Mouse (Mus musculus) cerebellum, adult (tissue): ENCODE data around the gene Traf3ip1.
"Not testable (repeated sequence)": the region's sequence is repeated elsewhere in the genome, so short reads cannot be mapped to it uniquely, and the experiment has no call there.

Experiments used
- ATAC-seq: cut with Nextera tagmentation; 2 replicates; pipeline ENCODE4 v1.9.2; 2017; ENCODE audit warnings: mild to moderate bottlenecking, moderate library complexity, mixed read lengths; ENCODE audit not compliant: insufficient number of reproducible peaks, low FRiP score, low TSS enrichment

Gene Traf3ip1

GRCm38 (mm10) chr1:91464436-91464835 is 30.0 kb upstream of the Traf3ip1 start:
- no peak for ATAC-seq

- ATAC-seq, result no peak
Observed at GRCm38 (mm10) chr1:91465244-91465643, 29.2 kb upstream of the Traf3ip1 start.

GRCm38 (mm10) chr1:91466186-91466585 is 28.3 kb upstream of the Traf3ip1 start:
- no peak for ATAC-seq

GRCm38 (mm10) chr1:91469888-91470419 is 24.5 kb upstream of the Traf3ip1 start:
- no peak for ATAC-seq

GRCm38 (mm10) chr1:91478145-91478544 is 16.3 kb upstream of the Traf3ip1 start:
- not testable (repeated sequence) for ATAC-seq

- no peak for ATAC-seq
Observed at GRCm38 (mm10) chr1:91478958-91479357, 15.5 kb upstream of the Traf3ip1 start.

GRCm38 (mm10) chr1:91482616-91483211 is 11.7 kb upstream of the Traf3ip1 start:
- ATAC-seq, result no peak

GRCm38 (mm10) chr1:91483304-91484010 is 11.0 kb upstream of the Traf3ip1 start:
- ATAC-seq, result peak; percentile 78

- ATAC-seq, result no peak
Observed at GRCm38 (mm10) chr1:91484011-91484346, 10.5 kb upstream of the Traf3ip1 start.

- ATAC-seq, result no peak
Observed at GRCm38 (mm10) chr1:91485422-91485821, 9.0 kb upstream of the Traf3ip1 start.

GRCm38 (mm10) chr1:91486165-91486564 is 8.3 kb upstream of the Traf3ip1 start:
- no peak for ATAC-seq

- no peak for ATAC-seq
Observed at GRCm38 (mm10) chr1:91490322-91490721, 4.1 kb upstream of the Traf3ip1 start.

- no peak for ATAC-seq
Observed at GRCm38 (mm10) chr1:91492740-91493139, 1.7 kb upstream of the Traf3ip1 start.

- peak; percentile 11; the same call in 1 of the 2 replicates for ATAC-seq
Observed at GRCm38 (mm10) chr1:91493938-91494337, 509 bp upstream of the Traf3ip1 start.

- no peak for ATAC-seq
Observed at GRCm38 (mm10) chr1:91495321-91495720, 874 bp downstream of the Traf3ip1 start.

- no peak for ATAC-seq
Observed at GRCm38 (mm10) chr1:91498579-91498978, 4.1 kb downstream of the Traf3ip1 start.

- ATAC-seq, result no peak
Observed at GRCm38 (mm10) chr1:91504615-91505014, 10.2 kb downstream of the Traf3ip1 start.

GRCm38 (mm10) chr1:91514916-91515315 is 20.5 kb downstream of the Traf3ip1 start:
- no peak for ATAC-seq

- ATAC-seq, result no peak
Observed at GRCm38 (mm10) chr1:91515642-91516041, 21.2 kb downstream of the Traf3ip1 start.

- ATAC-seq, result no peak
Observed at GRCm38 (mm10) chr1:91523759-91524158, 29.3 kb downstream of the Traf3ip1 start.

- ATAC-seq, result no peak
Observed at GRCm38 (mm10) chr1:91525838-91526237, 31.4 kb downstream of the Traf3ip1 start.

- ATAC-seq, result no peak
Observed at GRCm38 (mm10) chr1:91530166-91530565, 35.7 kb downstream of the Traf3ip1 start.
